Mouse (Mus musculus): Measurements from ENCODE around the gene Mypn.

Gene Mypn

GRCm38 (mm10) chr10:63199008-63199407 lies 4.7 kb downstream of the Mypn start:
- DNase-seq (ENCODE audit: low spot score): no peak

- DNase-seq (ENCODE audit: low spot score): no peak
Observed at GRCm38 (mm10) chr10:63192736-63193135, 11.0 kb downstream of the Mypn start.

- no peak for DNase-seq (ENCODE audit: low spot score)
Observed at GRCm38 (mm10) chr10:63192276-63192675, 11.5 kb downstream of the Mypn start.

- DNase-seq (ENCODE audit: low spot score): no peak
Observed at GRCm38 (mm10) chr10:63184451-63184850, 19.3 kb downstream of the Mypn start.

- DNase-seq (ENCODE audit: low spot score): no peak
Observed at GRCm38 (mm10) chr10:63182177-63182768, 21.5 kb downstream of the Mypn start.

GRCm38 (mm10) chr10:63181166-63181565 lies 22.6 kb downstream of the Mypn start:
- no peak for DNase-seq (ENCODE audit: low spot score)

GRCm38 (mm10) chr10:63179524-63179923 lies 24.2 kb downstream of the Mypn start:
- no peak for DNase-seq (ENCODE audit: low spot score)

- DNase-seq (ENCODE audit: low spot score): no peak
Observed at GRCm38 (mm10) chr10:63178318-63178717, 25.4 kb downstream of the Mypn start.

- DNase-seq (ENCODE audit: low spot score): no peak
Observed at GRCm38 (mm10) chr10:63177286-63178140, 26.2 kb downstream of the Mypn start.

- no peak for DNase-seq (ENCODE audit: low spot score)
Observed at GRCm38 (mm10) chr10:63176471-63176931, 27.3 kb downstream of the Mypn start.

- no peak for DNase-seq (ENCODE audit: low spot score)
Observed at GRCm38 (mm10) chr10:63172089-63172488, 31.7 kb downstream of the Mypn start.

- no peak for DNase-seq (ENCODE audit: low spot score)
Observed at GRCm38 (mm10) chr10:63169503-63169902, 34.2 kb downstream of the Mypn start.

GRCm38 (mm10) chr10:63168124-63168523 lies 35.6 kb downstream of the Mypn start:
- DNase-seq (ENCODE audit: low spot score): no peak

- no peak for DNase-seq (ENCODE audit: low spot score)
Observed at GRCm38 (mm10) chr10:63167241-63167995, 36.3 kb downstream of the Mypn start.

GRCm38 (mm10) chr10:63165752-63166412 lies 37.9 kb downstream of the Mypn start:
- no peak for DNase-seq (ENCODE audit: low spot score)

- DNase-seq (ENCODE audit: low spot score): no peak
Observed at GRCm38 (mm10) chr10:63161240-63161639, 42.5 kb downstream of the Mypn start.

GRCm38 (mm10) chr10:63160671-63161070 lies 43.1 kb downstream of the Mypn start:
- no peak for DNase-seq (ENCODE audit: low spot score)

GRCm38 (mm10) chr10:63158191-63158590 lies 45.6 kb downstream of the Mypn start:
- no peak for DNase-seq (ENCODE audit: low spot score)

GRCm38 (mm10) chr10:63157491-63157890 lies 46.3 kb downstream of the Mypn start:
- DNase-seq (ENCODE audit: low spot score): no peak

- no peak for DNase-seq (ENCODE audit: low spot score)
Observed at GRCm38 (mm10) chr10:63156919-63157318, 46.8 kb downstream of the Mypn start.

- DNase-seq (ENCODE audit: low spot score): no peak
Observed at GRCm38 (mm10) chr10:63156351-63156750, 47.4 kb downstream of the Mypn start.

Data from adipocyte (in vitro differentiated cells).